In the genomic region with DNA sequence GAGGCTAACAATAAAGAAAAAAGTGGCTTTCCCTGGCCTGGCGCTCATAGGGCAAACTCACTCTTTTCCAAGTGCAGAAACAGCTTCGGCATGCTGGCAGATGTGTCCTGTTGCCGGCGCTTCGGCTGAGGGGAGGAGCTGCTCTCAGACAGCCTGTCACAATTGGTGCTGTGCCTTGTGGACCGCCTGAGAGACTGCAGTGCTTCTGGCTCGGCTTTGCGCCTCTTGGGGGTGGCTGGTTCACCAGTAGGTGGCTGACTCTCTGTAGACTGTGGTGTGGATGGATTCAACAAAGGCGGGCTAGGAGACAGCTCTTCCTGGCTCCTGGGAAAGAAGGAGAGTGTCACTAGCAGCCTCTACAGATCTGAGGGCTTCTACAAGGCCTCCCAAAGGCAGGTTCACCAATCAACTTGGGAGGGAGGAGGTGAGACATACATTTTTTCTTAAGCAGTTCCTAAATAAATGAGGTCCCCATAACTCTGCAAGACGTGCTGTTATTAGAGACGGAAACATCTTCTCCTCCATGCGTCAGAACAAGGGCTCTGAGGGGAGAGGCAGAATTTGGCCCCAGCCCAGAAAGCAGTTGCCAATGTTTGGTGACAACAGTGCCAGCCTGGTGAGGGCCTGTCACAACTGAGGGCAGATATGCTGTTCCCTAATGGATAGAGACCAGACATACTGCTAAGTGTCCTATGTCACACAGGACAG, we compare ENCODE assay signal across 10 mouse cellular contexts. TPM values are rescaled to one million over a fixed set of nuclear protein-coding genes. Genes with fewer than 3 reads are reported as not detected.
DNase-seq lines count a peak whose midpoint lies in the region; TF ChIP-seq lines count a peak whose summit lies in the region.
"Had no signal": no experiment of that assay in that cellular context is flagged by ENCODE, and none has a peak within 500 bp of the region (broad histone marks: within the 10 kb centered on the region; RNA-seq: fewer than 3 reads in every experiment).

No protein-coding gene starts in this region.

- DNase-seq in layer of hippocampus, adult 2 months (ENCODE audit: low spot score in 2 of 2) = no peak
- no peak for DNase-seq in layer of hippocampus, adult 9-10 months (ENCODE audit: low spot score)
- DNase-seq in heart, adult 2 months = peak; percentile 30 to 63
- DNase-seq in heart, postnatal 14 days = peak; percentile 30 to 50
- peak; percentile 49 for DNase-seq in lung, postnatal 36 days
- DNase-seq in spleen, postnatal 14 days (ENCODE audit: low spot score in 2 of 2) = no peak
- no peak for DNase-seq in gastrocnemius, postnatal 4 days (ENCODE audit: low spot score in 2 of 2)
- DNase-seq: kidney, adult 9 months; liver, embryonic 13.5 days had no signal

- WGBS in heart, adult 2 months = 50% methylated on average over 12 of the region's 12 CpGs

- no peak overlapping the region for H3K4me3 ChIP-seq in layer of hippocampus, adult 2 months
- H3K4me3 ChIP-seq in heart, adult 2 months = no peak overlapping the region
- H3K4me3 ChIP-seq: liver, embryonic 13.5 days had no signal

- TF ChIP-seq CTCF in layer of hippocampus, adult 2 months (conservative IDR thresholded peaks at IDR 0.05) = peak; percentile 50
- TF ChIP-seq CTCF in heart, adult 2 months (IDR thresholded peaks at IDR 0.05) = peak; percentile 54

- H3K4me1 ChIP-seq in heart, adult 2 months (ENCODE audit: control insufficient read depth, insufficient read depth, low read length) = no peaks in the 10 kb centered on the region; the same call in 1 of the 2 replicates
- H3K4me1 ChIP-seq: liver, embryonic 13.5 days had no signal

- no peak for TF ChIP-seq EP300 in heart, adult 2 months (IDR thresholded peaks at IDR 0.05; ENCODE audit: insufficient read depth, low read depth, low read length)

- H3K27me3 ChIP-seq in heart, adult 2 months (ENCODE audit: control insufficient read depth, insufficient read depth, low read length) = no peaks in the 10 kb centered on the region
- H3K27me3 ChIP-seq: CH12.LX; liver, embryonic 13.5 days had no signal

- intact Hi-C loops in heart, adult 2 months (cut with DNase I) = no loop called here
- intact Hi-C loops in heart, postnatal 14 days (cut with DNase I) = no loop called here

- H3K27ac ChIP-seq in layer of hippocampus, adult 2 months = no peak overlapping the region
- peak overlapping the region; percentile 23; the same call in 1 of the 2 replicates for H3K27ac ChIP-seq in heart, adult 2 months
- H3K27ac ChIP-seq: liver, embryonic 13.5 days had no signal

- H3K9ac ChIP-seq in heart, adult 2 months (ENCODE audit: low read depth, low read length) = no peak overlapping the region
- H3K9ac ChIP-seq: liver, embryonic 13.5 days had no signal

- no peaks in the 10 kb centered on the region; the same call in 1 of the 2 replicates for H3K36me3 ChIP-seq in heart, adult 2 months (ENCODE audit: control insufficient read depth, insufficient read depth, low read length)

- H3K79me2 ChIP-seq in heart, adult 2 months (replicated peaks; ENCODE audit: control insufficient read depth, insufficient read depth, low read length) = no peaks in the 10 kb centered on the region

- TF ChIP-seq POLR2A in heart, adult 2 months (IDR thresholded peaks at IDR 0.05; ENCODE audit: insufficient read depth, low read depth, low read length) = no peak

RNA-seq across cellular contexts. Expression of a gene that starts 9.6 kb away (rescaled TPM):
- total RNA-seq in layer of hippocampus, adult 2 months (2021) = 10 to 100 TPM; 21.1 to 22.4 TPM
- total RNA-seq in heart, adult 2 months (2021) = 10 to 100 TPM; 43.2 to 56.0 TPM
- polyA plus RNA-seq in heart, adult 2 months (2012; rRNA removed) = 23.0 and 38.6 TPM in 2 replicates
- total RNA-seq in heart, postnatal 14 days (2021) = 10 to 100 TPM; 43.0 to 49.2 TPM
- total RNA-seq in gastrocnemius, postnatal 4 days (2021) = 10 to 100 TPM; 39.9 to 41.0 TPM

Comparison
In these comparisons a context has a peak if more than half of its experiments do, and no peak if none do; other contexts are left out.
1. DNase-seq: peak in heart, adult 2 months (2 of 2), heart, postnatal 14 days (2 of 2) and lung, postnatal 36 days (single experiment); none in layer of hippocampus, adult 2 months (0 of 2), layer of hippocampus, adult 9-10 months (single experiment), spleen, postnatal 14 days (0 of 2) and gastrocnemius, postnatal 4 days (0 of 2).